Mouse (Mus musculus) forebrain, embryonic 11.5 days (tissue): Measurements from ENCODE around the gene Bloc1s5. TPM values are rescaled to one million over a fixed set of nuclear protein-coding genes. Genes with fewer than 3 reads are reported as not detected.

Experiments used
- ATAC-seq: fragments of 200-750 bp; cut with Nextera tagmentation; replicated peaks from 2 replicates; pipeline ENCODE4 v1.8.0; 2017; ENCODE audit warnings: moderate TSS enrichment; ENCODE audit not compliant: low FRiP score
- DNase-seq: peaks from one replicate; pipeline ENCODE4 v3.0.0-alpha.2; 2017; ENCODE audit warnings: low spot score
- H3K27ac ChIP-seq: fragments of 300-500 bp; sonication (generic); 2 replicates; pipeline ENCODE4 v1.5.1; 2014; ENCODE audit warnings: low read depth, low read length
- H3K27me3 ChIP-seq: fragments of 300-500 bp; sonication (generic); 2 replicates; pipeline ENCODE4 v1.6.1; 2014; ENCODE audit warnings: mild to moderate bottlenecking, low read length, mixed read lengths; ENCODE audit not compliant: control insufficient read depth, insufficient read depth
- H3K36me3 ChIP-seq: fragments of 300-500 bp; sonication (generic); 2 replicates; pipeline ENCODE4 v1.6.1; 2014; ENCODE audit warnings: mild to moderate bottlenecking, low read length, moderate library complexity, mixed read lengths; ENCODE audit not compliant: control insufficient read depth, insufficient read depth
- H3K4me1 ChIP-seq: fragments of 300-500 bp; sonication (generic); replicated peaks from 2 replicates; pipeline ENCODE4 v1.6.1; 2014; ENCODE audit warnings: low read length, mixed read lengths; ENCODE audit not compliant: control insufficient read depth, insufficient read depth
- H3K4me2 ChIP-seq: fragments of 300-500 bp; sonication (generic); 2 replicates; pipeline ENCODE4 v1.6.1; 2014; ENCODE audit warnings: low read depth, mild to moderate bottlenecking, low read length, moderate library complexity, mixed read lengths; ENCODE audit not compliant: severe bottlenecking
- H3K4me3 ChIP-seq: fragments of 300-500 bp; sonication (generic); 2 replicates; pipeline ENCODE4 v1.5.1; 2014; ENCODE audit warnings: low read depth, low read length
- H3K9ac ChIP-seq: fragments of 300-500 bp; sonication (generic); 2 replicates; pipeline ENCODE4 v1.6.1; 2014; ENCODE audit warnings: low read length
- H3K9me3 ChIP-seq: fragments of 300-500 bp; sonication (generic); 2 replicates; pipeline ENCODE4 v1.6.1; 2016; ENCODE audit warnings: low read length, mixed read lengths; ENCODE audit not compliant: control insufficient read depth
- WGBS: fragments of 180-500 bp; shearing (Covaris S2); extraction: QIAGEN DNeasy Blood & Tissue Kit; methylation state at CpG from one replicate; pipeline ENCODE4 v1.1.7; 2014; 5-methylcytosine and 5-hydroxymethylcytosine counted together
- polyA plus RNA-seq: library from polyadenylated mRNA; unstranded; fragments of >200 nt; fragmentation: Nextera tagmentation; extraction: Ambion mirVana; gene quantifications from 2 replicates; pipeline ENCODE4 v1.2.1, GENCODE M21; 2014

Bloc1s5 gene
- polyA plus RNA-seq, 1 experiment from 2014 or later = 22.2 TPM

DNA sequence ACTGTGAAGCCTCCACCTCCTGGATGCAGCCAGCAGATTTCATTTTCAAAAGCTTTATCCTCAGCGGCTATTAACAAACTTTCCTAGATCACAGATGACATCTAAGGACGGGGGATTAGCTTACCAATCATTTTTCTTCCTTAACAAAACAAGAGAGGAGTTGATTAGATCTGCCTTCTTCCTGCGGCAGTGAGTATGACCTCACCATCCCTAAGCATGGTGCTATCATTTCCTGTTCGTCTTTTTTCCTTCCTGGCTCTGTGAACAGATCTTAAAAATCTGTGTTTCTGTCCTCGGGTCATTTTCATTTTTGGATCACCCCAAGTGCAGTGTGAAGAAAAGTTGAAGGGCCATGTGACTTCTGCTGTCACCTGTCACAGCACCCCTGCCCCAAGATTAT is 20.6 kb downstream of the Bloc1s5 start:
- no peak overlapping the region for H3K4me2 ChIP-seq
- no peak for ATAC-seq
- no peaks in the 10 kb centered on the region for H3K9me3 ChIP-seq
- DNase-seq = no peak
- H3K4me1 ChIP-seq = no peaks in the 10 kb centered on the region
- H3K9ac ChIP-seq = no peak overlapping the region
- WGBS = 79% methylated on average over 5 of the region's 5 CpGs
- H3K27ac ChIP-seq = no peak overlapping the region
- peaks cover 5% of the 10 kb centered on the region for H3K36me3 ChIP-seq
- no peak overlapping the region for H3K4me3 ChIP-seq
- H3K27me3 ChIP-seq = no peaks in the 10 kb centered on the region

DNA sequence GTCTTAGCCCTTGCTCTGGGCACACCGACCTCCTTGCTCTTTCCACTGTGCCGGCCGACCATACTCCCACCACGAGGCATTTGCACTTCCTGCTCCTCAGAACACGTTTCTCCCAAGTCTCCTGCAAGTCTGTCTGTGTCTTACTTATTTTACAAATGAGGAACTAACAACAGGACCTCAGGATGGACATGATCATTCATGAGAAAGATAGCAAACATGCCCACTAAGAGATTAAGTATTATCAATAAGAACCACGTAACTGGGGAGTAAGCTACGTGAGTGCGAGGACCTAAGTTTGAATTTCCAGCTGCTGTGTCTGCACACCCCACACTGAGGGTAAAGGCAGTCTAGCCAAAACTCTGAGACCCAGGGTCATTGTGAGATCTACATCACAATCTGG is 21.3 kb downstream of the Bloc1s5 start:
- no peak for DNase-seq
- Histone ChIP-seq H3K36me3 (peaks cover 5% of the 10 kb centered on the region), H3K4me3 (no peak overlapping the region), H3K9ac (no peak overlapping the region), H3K27me3 (no peaks in the 10 kb centered on the region), H3K9me3 (no peaks in the 10 kb centered on the region), H3K4me1 (no peaks in the 10 kb centered on the region), H3K27ac (no peak overlapping the region), H3K4me2 (no peak overlapping the region)
- ATAC-seq = no peak
- 93% methylated on average over 8 of the region's 8 CpGs for whole genome bisulfite sequencing

DNA sequence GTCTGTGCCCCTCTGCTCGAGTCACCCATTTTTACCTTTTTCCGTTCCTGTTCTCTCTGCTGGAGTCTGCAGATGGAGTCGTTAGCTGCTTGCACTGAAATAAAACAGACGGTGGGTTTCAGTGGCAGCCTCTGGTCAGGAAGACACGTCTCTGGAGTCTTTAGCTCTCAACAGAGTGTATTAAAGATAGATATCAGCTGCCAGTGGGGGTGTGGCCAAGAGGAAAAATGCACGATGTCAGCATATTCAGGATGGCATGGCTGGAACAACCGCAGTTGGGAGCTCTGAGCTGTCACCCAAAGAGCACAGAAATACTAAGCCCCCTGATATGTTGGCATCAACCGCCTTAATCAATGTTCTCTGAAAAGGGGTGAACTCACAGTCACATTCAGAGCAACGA is 22.3 kb downstream of the Bloc1s5 start:
- Histone ChIP-seq H3K36me3 (peaks cover 5% of the 10 kb centered on the region), H3K4me1 (no peaks in the 10 kb centered on the region), H3K27me3 (no peaks in the 10 kb centered on the region), H3K9me3 (no peaks in the 10 kb centered on the region), H3K4me2 (no peak overlapping the region), H3K9ac (no peak overlapping the region), H3K4me3 (no peak overlapping the region), H3K27ac (no peak overlapping the region)
- 93% methylated on average over 9 of the region's 9 CpGs for WGBS
- ATAC-seq = no peak
- DNase-seq = no peak

- Histone ChIP-seq H3K9ac (no peak overlapping the region), H3K4me2 (no peak overlapping the region)
- no peak for ATAC-seq
Measured at GRCm38 (mm10) chr13:38612179-38612578, 22.7 kb downstream of the Bloc1s5 start.

GRCm38 (mm10) chr13:38610336-38610735 is 24.6 kb downstream of the Bloc1s5 start:
- ATAC-seq (no peak), DNase-seq (no peak)
- Histone ChIP-seq H3K4me2 (no peak overlapping the region), H3K9ac (no peak overlapping the region), H3K36me3 (peaks cover 5% of the 10 kb centered on the region), H3K27me3 (no peaks in the 10 kb centered on the region), H3K9me3 (no peaks in the 10 kb centered on the region), H3K27ac (no peak overlapping the region), H3K4me3 (no peak overlapping the region), H3K4me1 (no peaks in the 10 kb centered on the region)
- 90% methylated on average over 6 of the region's 6 CpGs for WGBS

More at GRCm38 (mm10) chr13:38612179-38612578, 22.7 kb downstream of the Bloc1s5 start:
- H3K4me1 ChIP-seq = no peaks in the 10 kb centered on the region
- H3K27me3 ChIP-seq = no peaks in the 10 kb centered on the region
- H3K9me3 ChIP-seq = no peaks in the 10 kb centered on the region
- peaks cover 5% of the 10 kb centered on the region for H3K36me3 ChIP-seq
- WGBS = 88% methylated on average over 4 of the region's 4 CpGs
- no peak for DNase-seq
- no peak overlapping the region for H3K27ac ChIP-seq
- no peak overlapping the region for H3K4me3 ChIP-seq

GRCm38 (mm10) chr13:38607130-38607529 is 27.8 kb downstream of the Bloc1s5 start:
- H3K27me3 ChIP-seq = no peaks in the 10 kb centered on the region
- WGBS = 89% methylated on average over 6 of the region's 6 CpGs
- ATAC-seq = no peak

GRCm38 (mm10) chr13:38605353-38605752 is 29.6 kb downstream of the Bloc1s5 start:
- ATAC-seq (no peak), DNase-seq (no peak)
- no peaks in the 10 kb centered on the region for H3K4me1 ChIP-seq
- H3K4me3 ChIP-seq = no peak overlapping the region
- H3K9ac ChIP-seq = no peak overlapping the region
- no peaks in the 10 kb centered on the region for H3K9me3 ChIP-seq
- H3K27me3 ChIP-seq = no peaks in the 10 kb centered on the region
- H3K27ac ChIP-seq = no peak overlapping the region
- H3K4me2 ChIP-seq = no peak overlapping the region
- WGBS = 88% methylated on average over 6 of the region's 6 CpGs
- no peaks in the 10 kb centered on the region for H3K36me3 ChIP-seq

More at GRCm38 (mm10) chr13:38607130-38607529, 27.8 kb downstream of the Bloc1s5 start:
- no peak overlapping the region for H3K4me3 ChIP-seq
- no peaks in the 10 kb centered on the region for H3K4me1 ChIP-seq
- H3K36me3 ChIP-seq = peaks cover under 1% of the 10 kb centered on the region; the same call in 1 of the 2 replicates
- DNase-seq = no peak
- H3K27ac ChIP-seq = no peak overlapping the region
- H3K9me3 ChIP-seq = no peaks in the 10 kb centered on the region
- H3K9ac ChIP-seq = no peak overlapping the region
- no peak overlapping the region for H3K4me2 ChIP-seq

DNA sequence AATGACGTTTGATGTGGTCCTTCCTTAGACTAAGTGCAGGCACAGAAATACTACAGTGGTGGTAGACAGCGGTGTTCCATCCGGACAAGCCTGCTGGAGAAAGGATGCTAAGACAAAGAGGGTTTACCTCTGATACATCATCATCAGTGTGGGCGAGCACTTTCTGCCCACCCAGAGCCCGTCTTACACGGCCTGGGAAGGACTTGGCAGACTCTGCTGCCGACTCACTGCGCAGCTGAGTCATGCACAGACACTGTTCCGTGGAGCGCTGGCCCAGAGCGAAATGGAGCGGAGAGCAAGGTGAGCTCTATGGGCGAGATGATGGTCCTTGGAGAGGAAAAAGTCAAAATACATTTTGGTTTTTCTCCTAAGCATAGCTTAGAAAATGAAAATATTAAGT is 31.9 kb downstream of the Bloc1s5 start:
- Histone ChIP-seq H3K27ac (no peak overlapping the region), H3K4me2 (no peak overlapping the region), H3K9ac (no peak overlapping the region), H3K36me3 (no peaks in the 10 kb centered on the region), H3K4me3 (no peak overlapping the region), H3K27me3 (no peaks in the 10 kb centered on the region), H3K4me1 (no peaks in the 10 kb centered on the region), H3K9me3 (no peaks in the 10 kb centered on the region)
- DNase-seq (no peak), ATAC-seq (no peak)
- 91% methylated on average over 13 of the region's 13 CpGs for WGBS

GRCm38 (mm10) chr13:38602243-38602832 is 32.6 kb downstream of the Bloc1s5 start:
- no peaks in the 10 kb centered on the region for H3K4me1 ChIP-seq
- no peaks in the 10 kb centered on the region for H3K9me3 ChIP-seq
- H3K4me2 ChIP-seq = no peak overlapping the region
- H3K4me3 ChIP-seq = no peak overlapping the region
- no peaks in the 10 kb centered on the region for H3K27me3 ChIP-seq
- no peak for DNase-seq
- H3K27ac ChIP-seq = no peak overlapping the region
- H3K36me3 ChIP-seq = no peaks in the 10 kb centered on the region
- WGBS = 77% methylated on average over 17 of the region's 17 CpGs
- no peak for ATAC-seq
- no peak overlapping the region for H3K9ac ChIP-seq
